Mouse (Mus musculus) layer of hippocampus, adult 9-10 months (tissue): ENCODE results near the gene Ndufb10.
"Not testable (repeated sequence)": the region's sequence is repeated elsewhere in the genome, so short reads cannot be mapped to it uniquely, and the experiment has no call there.

Source experiments
- DNase-seq: peaks from one replicate; pipeline ENCODE4 v3.0.0; 2022; ENCODE audit warnings: low spot score

Gene Ndufb10

GRCm38 (mm10) chr17:24733434-24734050, 9.3 kb upstream of the Ndufb10 start:
- no peak for DNase-seq

DNA sequence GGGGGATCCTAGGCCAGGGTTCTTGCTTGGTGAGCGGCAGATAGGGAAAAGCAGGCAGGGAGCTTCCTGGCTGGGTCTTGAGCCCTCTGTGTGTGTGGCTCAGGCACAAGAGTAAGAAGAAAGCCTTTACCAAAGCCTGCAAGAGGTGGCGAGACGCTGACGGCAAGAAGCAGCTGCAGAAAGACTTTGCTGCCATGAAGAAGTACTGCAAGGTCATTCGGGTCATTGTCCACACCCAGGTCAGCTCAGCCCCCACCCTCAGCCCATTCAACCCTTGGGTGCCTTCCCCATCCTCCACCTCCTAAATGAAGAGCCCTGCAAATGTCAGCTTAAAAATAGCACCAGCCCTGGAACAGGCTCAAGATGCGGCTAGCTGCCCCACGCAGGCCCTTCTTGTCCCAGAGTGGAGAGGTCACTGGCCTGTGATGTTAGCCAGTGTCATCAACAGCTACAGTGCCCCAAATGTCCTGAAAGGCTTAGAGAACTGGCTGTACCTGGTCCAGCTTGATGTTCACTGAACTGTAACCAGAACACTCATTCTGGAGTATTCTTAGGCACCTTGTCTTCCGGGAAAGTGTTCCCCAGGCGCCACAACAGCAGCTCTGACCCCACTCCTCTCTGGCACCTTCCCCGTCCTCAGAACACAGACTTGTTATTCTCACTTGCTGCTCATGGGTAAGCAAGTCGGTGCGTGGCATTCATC, 8.1 kb upstream of the Ndufb10 start:
- no peak for DNase-seq

GRCm38 (mm10) chr17:24730787-24731186, 6.5 kb upstream of the Ndufb10 start:
- DNase-seq: no peak

GRCm38 (mm10) chr17:24729067-24729466, 4.8 kb upstream of the Ndufb10 start:
- no peak for DNase-seq

DNA sequence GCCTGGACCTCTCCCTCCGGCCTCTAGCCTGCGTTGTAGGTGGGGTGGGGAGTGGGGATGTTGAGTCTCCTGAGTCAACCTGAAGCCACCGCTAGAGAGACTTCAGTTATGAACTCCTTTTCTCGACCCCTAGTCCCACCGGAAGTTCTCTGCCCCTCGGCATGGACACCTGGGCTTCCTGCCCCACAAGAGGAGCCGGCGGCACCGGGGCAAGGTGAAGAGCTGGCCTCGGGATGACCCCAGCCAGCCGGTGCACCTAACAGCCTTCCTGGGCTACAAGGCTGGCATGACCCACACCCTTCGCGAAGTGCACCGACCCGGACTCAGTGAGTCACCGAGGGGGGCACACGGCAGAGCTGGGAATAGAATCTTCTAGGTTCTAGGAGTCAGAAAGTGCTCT, 3.9 kb upstream of the Ndufb10 start:
- no peak for DNase-seq

GRCm38 (mm10) chr17:24727618-24728017, 3.3 kb upstream of the Ndufb10 start, which contains the start of gene Rpl3l:
TSS of gene Rpl3l (plus strand) at chr17:24727820.
- no peak for DNase-seq

DNA sequence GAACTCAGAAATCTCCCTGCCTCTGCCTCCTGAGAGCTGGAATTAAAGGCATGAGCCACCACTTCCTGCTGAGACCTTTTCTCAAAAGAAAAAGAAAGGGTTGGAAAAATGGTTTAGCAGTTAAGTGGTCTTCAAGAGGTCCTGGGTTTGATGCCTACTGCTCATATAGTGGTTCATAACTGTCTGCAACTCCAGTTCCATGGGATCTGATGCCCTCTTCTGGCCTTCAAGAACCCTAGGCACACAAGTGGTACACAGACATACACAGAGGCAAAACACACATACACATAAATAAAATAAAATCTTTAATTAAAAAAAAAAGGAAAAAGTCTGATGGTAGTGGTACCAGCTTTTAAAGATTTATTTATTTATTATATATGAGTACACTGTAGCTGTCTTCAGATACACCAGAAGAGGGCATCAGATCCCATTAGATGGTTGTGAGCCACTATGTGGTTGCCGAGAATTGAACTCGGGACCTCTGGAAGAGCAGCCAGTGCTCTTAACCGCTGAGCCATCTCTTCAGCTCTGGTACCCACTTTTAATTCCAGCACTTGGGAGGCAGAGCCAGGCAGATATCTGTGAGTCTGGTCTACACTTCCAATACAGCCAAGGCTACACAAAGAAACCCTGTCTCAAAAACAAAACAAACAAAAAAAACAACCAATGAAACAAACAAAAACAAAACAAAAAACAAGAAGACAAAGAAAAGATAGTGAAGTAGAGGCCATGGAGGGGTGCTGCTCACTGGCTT, 1.5 kb upstream of the Ndufb10 start:
- DNase-seq: no peak

DNA sequence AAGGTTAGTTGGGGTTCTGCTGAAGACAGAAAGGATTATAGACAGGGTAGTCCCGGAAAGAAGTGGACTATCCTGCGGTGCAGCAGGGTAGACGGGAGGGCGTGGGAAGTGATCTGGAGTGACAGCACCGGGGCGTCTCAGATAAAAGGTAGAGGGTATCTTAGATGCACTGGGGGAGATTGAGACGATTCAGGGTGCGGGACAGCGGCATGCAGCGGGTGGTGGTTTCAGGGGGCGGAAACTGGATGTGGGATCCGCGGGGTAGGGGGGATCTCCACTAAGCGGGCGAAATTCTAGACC, 447 bp downstream of the Ndufb10 start:
- no peak for DNase-seq

DNA sequence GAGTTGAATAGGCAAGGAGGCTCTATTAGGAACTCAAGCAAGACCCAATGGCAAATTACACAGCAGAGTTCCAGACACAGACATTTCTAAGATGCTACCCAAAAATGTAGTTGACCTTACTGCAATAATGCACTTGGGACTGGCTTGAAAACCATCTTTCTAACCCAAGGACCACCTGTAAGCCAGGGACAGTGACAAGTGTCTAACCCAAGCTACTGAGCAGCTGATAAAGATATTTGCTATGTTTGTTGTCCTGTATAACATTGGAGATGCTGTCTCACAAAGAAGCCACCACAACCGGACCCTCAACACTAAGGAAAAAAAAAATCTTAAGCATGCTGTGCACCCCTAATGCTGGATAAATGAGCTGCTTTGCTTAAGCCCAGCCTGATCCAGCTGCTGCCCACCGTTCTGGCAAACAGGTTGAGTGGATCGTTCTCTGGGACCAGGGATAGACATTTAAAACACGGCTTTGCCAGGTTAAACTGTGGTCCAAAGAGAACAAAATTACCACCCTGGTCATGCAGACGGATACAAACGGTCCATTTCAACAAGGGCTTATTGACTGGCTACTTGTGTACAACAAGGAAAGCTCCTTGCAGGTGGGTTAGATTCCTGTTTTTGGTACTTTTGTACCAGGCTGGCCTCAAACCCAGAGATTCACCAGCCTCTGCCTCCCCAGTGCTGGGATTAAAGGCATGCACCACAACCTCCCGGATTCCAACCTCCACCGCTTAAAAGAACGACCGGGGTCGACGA, 977 bp downstream of the Ndufb10 start:
- DNase-seq: no peak

- DNase-seq: no peak
These were observed 1.9 kb downstream of the Ndufb10 start for GRCm38 (mm10) chr17:24722220-24722924.

DNA sequence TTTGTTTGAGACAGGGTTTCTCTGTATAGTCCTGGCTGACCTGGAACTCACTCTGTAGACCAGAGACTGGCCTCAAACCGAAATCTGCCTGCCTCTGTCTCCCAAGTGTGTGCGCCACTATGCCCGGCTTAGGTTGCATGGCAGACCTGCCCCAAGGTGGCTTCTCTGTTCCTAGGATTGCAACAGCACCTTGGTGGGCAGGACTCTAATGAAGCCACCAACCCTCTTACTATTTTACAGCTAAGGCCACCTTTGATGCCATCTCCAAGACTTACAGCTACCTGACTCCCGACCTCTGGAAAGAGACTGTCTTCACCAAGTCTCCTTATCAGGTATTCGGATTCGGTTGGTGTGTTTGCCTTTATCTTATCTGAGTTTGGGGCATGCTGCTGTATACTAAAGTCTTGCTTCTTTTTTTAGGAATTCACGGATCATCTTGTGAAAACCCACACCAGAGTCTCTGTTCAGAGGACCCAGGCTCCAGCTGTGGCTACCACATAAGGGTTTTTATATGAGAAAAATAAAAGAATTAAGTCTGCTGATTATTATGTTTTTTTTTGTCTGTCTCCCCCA, 2.8 kb downstream of the Ndufb10 start:
- DNase-seq: not testable (repeated sequence)

- DNase-seq: not testable (repeated sequence)
These were observed 3.7 kb downstream of the Ndufb10 start for GRCm38 (mm10) chr17:24720616-24721015.

DNA sequence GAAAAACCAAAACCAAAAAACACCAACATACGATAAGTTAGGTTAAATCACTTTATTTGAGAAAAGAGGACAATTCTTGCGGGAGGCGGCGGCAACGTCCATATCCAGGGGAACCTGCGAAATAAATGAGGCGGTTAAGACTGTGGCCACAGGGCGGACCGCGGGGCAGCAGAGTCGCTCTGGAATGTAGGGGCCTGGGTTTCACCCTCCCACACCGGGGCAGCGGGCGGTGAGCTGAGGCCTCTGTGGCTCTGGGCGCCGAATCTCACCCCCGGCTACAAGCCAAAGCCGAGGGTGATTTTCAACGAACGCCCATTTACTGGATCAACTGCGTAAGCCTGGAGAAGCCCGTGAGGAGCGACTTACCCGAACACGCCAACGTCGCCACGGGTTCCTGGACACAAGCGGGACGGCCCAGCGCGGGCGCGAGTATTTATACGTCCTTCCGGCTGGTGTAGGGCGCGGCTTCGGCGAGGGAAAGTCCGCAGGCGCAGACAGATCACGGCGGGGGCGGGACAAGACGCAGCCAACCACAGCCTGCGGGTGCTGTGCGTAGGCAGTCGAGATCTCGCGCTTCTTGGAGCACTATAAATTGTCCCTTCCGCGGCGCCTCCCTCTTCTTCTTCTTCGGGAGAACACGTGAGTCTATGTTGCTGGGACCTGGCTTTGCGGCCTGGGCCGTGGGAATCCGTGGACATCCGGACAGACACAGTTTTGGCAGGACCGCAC, 4.6 kb downstream of the Ndufb10 start:
- peak; percentile 94 for DNase-seq

- not testable (repeated sequence) for DNase-seq
These were observed 5.3 kb downstream of the Ndufb10 start for GRCm38 (mm10) chr17:24718938-24719337.

DNA sequence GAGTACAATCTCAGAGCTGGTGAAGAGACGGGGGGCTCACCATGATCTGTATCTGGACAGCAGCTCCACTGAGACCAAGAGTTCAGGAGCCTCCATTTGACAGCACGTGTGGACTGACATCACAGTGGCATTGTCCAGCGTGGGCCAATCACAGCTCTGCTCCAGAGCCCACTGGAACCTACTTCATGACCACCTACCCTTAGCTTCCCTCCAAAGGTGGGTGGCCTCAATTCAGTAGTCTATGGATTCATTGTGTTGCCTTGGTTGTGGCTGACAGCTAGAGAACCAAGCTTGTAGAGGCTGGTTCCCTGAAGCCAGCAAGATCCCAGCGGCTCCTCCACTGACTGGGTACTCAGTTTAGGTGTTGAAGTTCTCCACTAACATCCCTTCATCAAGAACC, 6.3 kb downstream of the Ndufb10 start, which contains the start of the genes Rnf151 and Rps2:
TSS of gene Rnf151 (minus strand) at position 121 of the 400 bp plus-strand sequence.
TSS of gene Rps2 (plus strand) at position 174 of the 400 bp plus-strand sequence.
- no peak for DNase-seq

GRCm38 (mm10) chr17:24716166-24716682, 8.1 kb downstream of the Ndufb10 start:
- no peak for DNase-seq

- no peak for DNase-seq
These were observed 8.7 kb downstream of the Ndufb10 start for GRCm38 (mm10) chr17:24715556-24715955.

DNA sequence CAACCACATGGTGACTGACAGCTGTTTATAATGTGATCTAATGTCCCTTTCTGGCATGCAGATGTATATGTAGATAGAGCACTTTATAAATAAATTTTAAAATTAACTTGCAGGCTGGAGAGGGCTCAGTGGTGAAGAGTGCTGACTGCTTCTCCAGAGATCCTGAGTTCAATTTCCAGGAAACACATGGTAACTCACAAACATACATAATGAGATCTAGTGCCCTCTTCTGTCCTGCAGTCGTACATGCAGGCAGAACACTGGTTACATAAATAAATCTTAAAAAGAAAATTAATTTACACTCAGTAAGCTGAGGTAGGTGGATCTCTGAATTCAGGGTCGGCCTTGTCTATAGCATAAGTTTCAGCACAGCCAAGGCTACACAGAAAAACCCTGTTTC, 15.6 kb downstream of the Ndufb10 start:
- no peak for DNase-seq

- DNase-seq: no peak
These were observed 16.4 kb downstream of the Ndufb10 start for GRCm38 (mm10) chr17:24707801-24708425.
